Mouse (Mus musculus): ENCODE data around the gene Alg14. TPM values are rescaled to one million over a fixed set of nuclear protein-coding genes. Genes with fewer than 3 reads are reported as not detected.
A peak's percentile ranks its signal among the peaks of the same experiment; 100 is the strongest.

Gene Alg14
- 0.59 and 1.2 TPM in 2 replicates for polyA plus RNA-seq (2012)

DNA sequence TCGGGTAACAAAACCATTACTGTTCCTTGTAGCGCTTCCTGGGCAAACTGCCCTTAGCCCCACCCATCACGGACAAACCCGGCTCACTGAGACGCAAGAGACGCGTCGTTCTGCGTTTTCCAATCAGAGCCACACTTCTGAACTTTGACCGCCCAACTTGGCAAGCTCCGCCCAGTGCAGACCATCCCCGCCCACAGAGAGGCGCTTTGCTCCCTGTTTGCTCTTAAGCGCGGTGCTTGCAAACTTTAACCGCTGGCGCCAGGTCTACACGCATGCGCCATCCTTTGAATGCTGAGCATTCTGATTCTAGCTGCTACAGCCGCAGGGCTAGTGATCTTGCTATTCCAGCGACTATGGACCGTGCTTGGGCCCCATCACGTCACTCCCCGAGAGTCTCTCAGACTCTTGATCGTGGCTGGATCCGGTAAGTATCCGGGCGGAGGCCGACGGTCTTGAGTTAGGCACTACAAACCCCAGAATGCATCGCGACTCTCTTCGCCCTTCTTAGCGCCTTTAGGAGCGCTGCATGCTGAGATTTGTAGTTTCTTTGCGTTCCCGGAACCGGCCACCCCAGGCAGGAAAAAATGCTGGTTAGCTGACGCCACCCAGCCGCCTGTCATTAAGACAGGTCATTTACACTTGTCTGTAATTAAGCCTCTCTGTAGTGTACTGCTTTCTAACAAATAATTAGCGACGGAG, at the start of gene Alg14:
Gene Alg14, plus strand, starts transcription at position 214 of the 699 bp plus-strand sequence.
- no peaks in the 10 kb centered on the region for H3K27me3 ChIP-seq (ENCODE audit: control insufficient read depth)
- TF ChIP-seq GATA1 (IDR thresholded peaks at IDR 0.05; ENCODE audit: low read length): no peak
- H3K36me3 ChIP-seq (ENCODE audit: control insufficient read depth): peaks cover 2% of the 10 kb centered on the region; the same call in 1 of the 2 replicates
- H3K4me1 ChIP-seq (ENCODE audit: control insufficient read depth): peaks cover 33% of the 10 kb centered on the region
- no peaks in the 10 kb centered on the region for H3K9me3 ChIP-seq (ENCODE audit: control insufficient read depth, low read length)
- peak within 1 kb of the TSS; percentile 76 for H3K4me3 ChIP-seq (replicated peaks)

DNA sequence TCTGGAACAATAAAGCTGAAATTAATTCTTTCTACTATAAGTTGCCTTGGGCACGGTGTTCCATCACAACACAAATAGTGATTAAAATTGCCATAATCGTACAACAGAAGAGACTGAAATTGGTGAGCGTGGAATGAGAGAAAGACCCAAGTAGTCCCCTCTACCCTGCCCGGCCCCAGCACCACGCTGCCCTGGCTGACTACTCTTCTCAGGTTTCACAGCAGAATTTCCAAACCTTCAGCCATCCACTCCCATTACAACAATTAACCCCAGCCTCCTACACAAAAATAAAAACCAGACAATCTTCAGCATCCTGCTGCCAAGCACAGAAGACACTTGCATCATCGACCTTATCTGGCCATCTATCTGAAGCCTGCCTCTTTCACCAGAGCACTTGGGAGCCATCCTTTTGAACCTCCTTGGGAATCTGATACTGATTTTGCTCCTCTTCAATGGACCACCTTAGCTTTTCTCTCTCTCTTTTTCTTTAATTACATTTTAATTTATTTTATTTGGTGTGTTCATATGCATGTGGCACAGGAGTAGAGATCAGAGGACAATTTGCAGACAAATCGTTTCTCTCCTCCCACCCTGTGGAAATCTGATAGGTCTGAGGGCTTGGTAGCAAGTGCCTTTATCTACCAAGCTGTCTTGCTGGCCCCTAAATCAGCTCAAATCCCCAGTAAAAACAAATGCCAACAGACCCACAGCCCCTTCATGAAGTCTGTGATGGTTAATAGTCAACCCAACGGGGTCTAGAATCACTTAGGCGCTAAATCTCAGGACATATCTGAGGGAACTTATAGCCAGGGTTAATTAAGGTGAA, 49.2 kb upstream of the Alg14 start:
- Histone ChIP-seq H3K36me3 (ENCODE audit: control insufficient read depth) (peaks cover 88% of the 10 kb centered on the region), H3K4me1 (ENCODE audit: control insufficient read depth) (peaks cover 30% of the 10 kb centered on the region), H3K4me3 (replicated peaks) (no peak overlapping the region), H3K9me3 (ENCODE audit: control insufficient read depth, low read length) (no peaks in the 10 kb centered on the region), H3K27me3 (ENCODE audit: control insufficient read depth) (no peaks in the 10 kb centered on the region)
- TF ChIP-seq TAL1 (IDR thresholded peaks at IDR 0.05; ENCODE audit: low read length) (no peak), GATA1 (IDR thresholded peaks at IDR 0.05; ENCODE audit: low read length) (no peak)

DNA sequence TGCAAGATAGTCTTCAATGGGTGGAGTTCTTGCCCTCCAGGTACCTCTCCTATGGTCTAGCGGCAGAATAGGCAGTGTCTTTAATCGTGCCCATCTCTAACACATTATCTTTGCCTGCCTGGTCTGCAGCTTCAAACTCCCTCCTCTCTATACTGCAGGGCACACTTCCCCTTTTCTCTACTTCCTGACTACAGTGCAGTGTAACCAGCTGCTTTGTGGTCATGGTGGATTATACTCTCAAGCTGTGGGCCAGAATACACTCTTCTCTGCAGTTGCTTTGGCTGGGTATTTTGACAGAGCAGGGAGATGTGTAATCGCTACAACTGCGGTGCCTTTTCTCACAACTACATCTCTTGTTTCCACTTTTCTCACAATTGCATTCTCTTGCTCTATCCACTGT, 48.6 kb upstream of the Alg14 start:
- no peaks in the 10 kb centered on the region for H3K9me3 ChIP-seq (ENCODE audit: control insufficient read depth, low read length)
- TF ChIP-seq GATA1 (IDR thresholded peaks at IDR 0.05; ENCODE audit: low read length) (no peak), TAL1 (IDR thresholded peaks at IDR 0.05; ENCODE audit: low read length) (no peak)
- H3K27me3 ChIP-seq (ENCODE audit: control insufficient read depth): no peaks in the 10 kb centered on the region
- H3K36me3 ChIP-seq (ENCODE audit: control insufficient read depth): peaks cover 89% of the 10 kb centered on the region
- H3K4me1 ChIP-seq (ENCODE audit: control insufficient read depth): peaks cover 31% of the 10 kb centered on the region
- no peak overlapping the region for H3K4me3 ChIP-seq (replicated peaks)

DNA sequence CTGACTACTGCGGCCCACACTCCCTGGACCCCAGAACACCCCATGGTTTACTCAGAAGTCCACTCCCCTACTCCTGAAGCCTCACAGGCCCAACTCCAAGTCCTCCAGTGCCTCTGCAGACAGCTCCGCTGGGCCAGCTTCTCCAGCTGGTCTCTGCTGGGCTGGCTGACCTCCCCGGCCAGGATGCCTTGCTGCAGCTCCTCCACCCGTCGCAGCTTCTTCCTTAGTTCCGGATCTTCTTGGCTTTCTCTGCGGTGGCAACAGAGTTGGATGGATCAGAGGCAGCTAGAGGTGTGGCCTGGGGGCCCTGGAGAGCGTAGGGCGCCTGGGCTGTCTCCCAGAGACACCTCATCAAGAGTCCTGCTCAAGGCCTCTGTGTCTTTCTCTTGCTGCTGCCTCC, 41.5 kb upstream of the Alg14 start:
- no peak overlapping the region for H3K4me3 ChIP-seq (replicated peaks)
- no peak for TF ChIP-seq TAL1 (IDR thresholded peaks at IDR 0.05; ENCODE audit: low read length)
- TF ChIP-seq GATA1 (IDR thresholded peaks at IDR 0.05; ENCODE audit: low read length): no peak
- no peaks in the 10 kb centered on the region for H3K9me3 ChIP-seq (ENCODE audit: control insufficient read depth, low read length)
- peaks cover 84% of the 10 kb centered on the region for H3K36me3 ChIP-seq (ENCODE audit: control insufficient read depth)
- no peaks in the 10 kb centered on the region for H3K27me3 ChIP-seq (ENCODE audit: control insufficient read depth)
- H3K4me1 ChIP-seq (ENCODE audit: control insufficient read depth): peaks cover 14% of the 10 kb centered on the region

DNA sequence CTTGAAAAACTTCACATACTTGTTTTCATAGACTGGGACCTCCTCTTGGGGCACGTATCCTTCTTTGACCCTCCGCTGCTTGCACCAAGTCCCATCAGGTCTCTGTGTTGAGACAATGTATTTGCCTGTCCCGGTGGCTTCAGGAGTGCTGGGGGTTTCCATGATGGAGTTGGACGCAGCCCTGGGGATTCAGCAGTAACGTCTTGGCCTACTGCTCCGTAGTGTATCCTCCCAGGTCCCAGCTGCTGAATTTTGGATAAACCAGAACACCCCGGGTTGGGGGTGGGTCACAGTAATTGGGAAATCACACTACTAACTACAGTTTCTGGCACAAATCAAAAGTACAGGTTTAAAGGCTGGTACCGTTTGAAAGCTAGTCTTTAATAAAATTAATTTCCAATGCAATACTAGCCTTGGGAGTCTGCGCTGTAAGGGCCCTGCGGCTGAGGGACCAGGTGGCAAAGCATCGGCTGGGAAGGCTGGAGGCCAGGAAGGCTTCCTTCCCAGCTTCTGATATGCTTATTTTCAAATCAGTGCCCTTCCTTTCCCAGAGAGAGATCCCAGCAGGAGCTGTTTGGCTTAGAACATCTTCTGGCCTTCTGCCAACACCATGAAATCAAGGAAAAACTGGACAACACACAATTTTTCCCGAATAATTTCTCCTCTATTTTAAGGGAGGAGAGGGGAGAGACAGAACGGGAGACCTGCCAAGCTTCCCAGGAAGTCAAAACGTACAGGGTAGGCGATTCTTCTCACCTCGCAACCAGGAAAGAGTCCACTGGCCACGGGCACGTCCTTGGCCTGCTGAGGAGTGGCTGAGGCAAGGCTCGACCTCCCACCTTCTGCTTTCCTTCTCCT, 40.8 kb upstream of the Alg14 start:
- TF ChIP-seq GATA1 (IDR thresholded peaks at IDR 0.05; ENCODE audit: low read length) (no peak), TAL1 (IDR thresholded peaks at IDR 0.05; ENCODE audit: low read length) (no peak)
- H3K27me3 ChIP-seq (ENCODE audit: control insufficient read depth): no peaks in the 10 kb centered on the region
- peaks cover 88% of the 10 kb centered on the region for H3K36me3 ChIP-seq (ENCODE audit: control insufficient read depth)
- no peak overlapping the region for H3K4me3 ChIP-seq (replicated peaks)
- H3K4me1 ChIP-seq (ENCODE audit: control insufficient read depth): peaks cover 20% of the 10 kb centered on the region
- H3K9me3 ChIP-seq (ENCODE audit: control insufficient read depth, low read length): no peaks in the 10 kb centered on the region

GRCm38 (mm10) chr3:121255501-121255900, 36.1 kb upstream of the Alg14 start:
- TF ChIP-seq TAL1 (IDR thresholded peaks at IDR 0.05; ENCODE audit: low read length) (no peak), GATA1 (IDR thresholded peaks at IDR 0.05; ENCODE audit: low read length) (no peak)
- Histone ChIP-seq H3K4me1 (ENCODE audit: control insufficient read depth) (peaks cover 53% of the 10 kb centered on the region), H3K36me3 (ENCODE audit: control insufficient read depth) (peaks cover 91% of the 10 kb centered on the region), H3K4me3 (replicated peaks) (no peak overlapping the region), H3K9me3 (ENCODE audit: control insufficient read depth, low read length) (no peaks in the 10 kb centered on the region), H3K27me3 (ENCODE audit: control insufficient read depth) (no peaks in the 10 kb centered on the region)

DNA sequence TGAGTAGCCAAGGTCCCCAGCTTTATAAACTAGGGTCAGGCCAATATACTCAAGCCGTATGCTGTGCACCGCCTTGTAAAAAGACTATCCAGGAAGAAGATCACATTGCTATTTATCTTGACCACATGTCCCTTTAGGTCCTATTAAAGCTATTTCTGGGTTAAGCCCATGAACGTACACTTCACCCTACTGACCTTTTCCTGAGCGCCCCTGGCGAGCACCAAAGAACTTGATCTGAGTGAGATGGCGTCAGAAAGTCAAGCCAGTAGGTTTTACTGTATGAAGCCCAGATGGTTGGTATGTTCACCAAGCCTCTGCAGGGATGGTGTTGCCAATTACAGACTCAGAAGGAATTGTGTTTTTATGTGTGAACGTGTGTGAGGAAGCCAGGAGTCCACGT, 35.4 kb upstream of the Alg14 start:
- no peaks in the 10 kb centered on the region for H3K27me3 ChIP-seq (ENCODE audit: control insufficient read depth)
- peaks cover 91% of the 10 kb centered on the region for H3K36me3 ChIP-seq (ENCODE audit: control insufficient read depth)
- H3K4me3 ChIP-seq (replicated peaks): no peak overlapping the region
- H3K4me1 ChIP-seq (ENCODE audit: control insufficient read depth): peaks cover 59% of the 10 kb centered on the region
- no peaks in the 10 kb centered on the region for H3K9me3 ChIP-seq (ENCODE audit: control insufficient read depth, low read length)
- no peak for TF ChIP-seq TAL1 (IDR thresholded peaks at IDR 0.05; ENCODE audit: low read length)

- TF ChIP-seq GATA1 (IDR thresholded peaks at IDR 0.05; ENCODE audit: low read length): no peak
- no peak for TF ChIP-seq TAL1 (IDR thresholded peaks at IDR 0.05; ENCODE audit: low read length)
- Histone ChIP-seq H3K36me3 (ENCODE audit: control insufficient read depth) (peaks cover 78% of the 10 kb centered on the region), H3K27me3 (ENCODE audit: control insufficient read depth) (no peaks in the 10 kb centered on the region), H3K9me3 (ENCODE audit: control insufficient read depth, low read length) (no peaks in the 10 kb centered on the region), H3K4me1 (ENCODE audit: control insufficient read depth) (peaks cover 59% of the 10 kb centered on the region), H3K4me3 (replicated peaks) (no peak overlapping the region)
Measured at GRCm38 (mm10) chr3:121257418-121257817, 34.2 kb upstream of the Alg14 start.

All from erythroblast, embryonic 14.5 days (primary cell).